Mouse (Mus musculus) kidney, adult 11 months (tissue): ENCODE results near the gene Adi1.

Source experiments
- DNase-seq: peaks from one replicate; pipeline ENCODE4 v3.0.0; 2022

Gene Adi1

DNA sequence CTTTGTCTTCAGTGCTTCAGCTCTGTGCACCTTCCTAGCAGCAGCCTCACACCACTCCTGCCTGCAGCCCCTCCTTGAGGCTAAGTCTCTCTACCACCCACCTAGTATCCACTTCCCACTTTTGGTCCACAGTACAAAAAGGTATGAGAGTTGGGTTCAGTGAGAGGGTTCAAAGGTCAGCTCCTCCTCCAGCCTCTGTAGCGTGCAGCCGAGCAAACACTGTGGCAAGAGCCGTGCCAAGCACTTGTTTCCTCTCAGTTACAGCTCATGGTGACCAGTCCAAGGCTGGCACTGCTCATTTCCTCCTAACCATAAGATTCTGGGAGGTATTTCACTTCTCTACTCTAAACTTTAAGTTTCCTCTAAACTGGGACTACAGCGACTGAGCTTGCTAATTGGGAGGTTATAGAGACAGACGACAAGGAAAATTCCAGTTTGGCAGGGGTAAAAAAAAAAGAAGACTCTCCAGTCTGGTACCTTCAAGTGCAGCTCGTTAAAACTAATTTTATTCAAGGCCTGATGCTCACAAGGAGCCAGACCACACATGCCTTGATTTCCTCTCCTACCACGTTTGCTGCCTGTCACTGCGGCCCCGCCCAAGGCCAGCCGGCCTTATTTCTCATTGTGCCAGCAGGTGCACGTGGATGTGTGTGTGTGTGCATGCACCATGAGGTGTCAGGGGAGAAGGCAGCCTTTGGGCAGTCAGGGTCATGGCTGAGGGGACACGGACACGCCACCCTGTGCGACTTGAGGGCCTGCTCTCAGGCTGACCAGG lies 23.0 kb downstream of the Adi1 start:
- peak; percentile 60 for DNase-seq

DNA sequence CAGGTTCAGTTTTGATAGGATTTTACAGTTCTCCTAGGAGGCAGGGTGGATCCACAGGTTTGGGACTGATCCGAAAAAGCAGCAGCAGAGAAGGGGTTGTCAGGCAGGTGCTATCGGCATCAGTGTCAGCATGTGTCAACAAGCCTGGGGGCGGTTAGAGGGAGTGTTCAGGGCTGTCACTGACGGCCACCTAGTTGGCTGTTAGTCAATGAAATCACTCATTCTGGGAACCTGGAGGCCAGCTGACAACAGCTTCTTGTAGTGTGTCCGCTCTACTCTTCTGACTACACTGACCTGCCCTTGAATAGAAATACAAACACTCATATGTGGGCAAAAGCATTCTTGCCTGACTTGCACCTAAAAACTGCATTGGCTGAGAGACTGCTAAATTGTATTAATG lies 24.1 kb downstream of the Adi1 start:
- DNase-seq = no peak

DNA sequence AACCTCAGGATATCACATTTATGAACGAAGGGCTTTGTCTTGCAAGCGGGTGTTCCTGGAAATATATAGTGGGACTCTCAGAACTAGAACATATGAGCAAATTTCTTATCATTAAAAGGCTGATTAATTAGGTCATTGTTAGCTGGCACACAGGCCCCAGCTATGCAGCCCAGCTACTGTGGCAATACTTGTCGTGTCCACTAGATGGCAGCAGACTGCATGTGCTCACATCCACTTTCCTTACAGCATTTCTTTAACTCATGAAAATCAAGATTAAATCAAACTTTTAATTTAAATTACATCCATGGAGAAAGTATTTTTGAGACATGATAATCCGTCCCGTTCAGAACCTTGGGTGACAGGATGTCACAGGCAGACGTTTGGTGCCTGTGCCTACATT lies 24.6 kb downstream of the Adi1 start:
- peak; percentile 54 for DNase-seq

- no peak for DNase-seq
These were observed 25.1 kb downstream of the Adi1 start for GRCm38 (mm10) chr12:28700101-28700511.

DNA sequence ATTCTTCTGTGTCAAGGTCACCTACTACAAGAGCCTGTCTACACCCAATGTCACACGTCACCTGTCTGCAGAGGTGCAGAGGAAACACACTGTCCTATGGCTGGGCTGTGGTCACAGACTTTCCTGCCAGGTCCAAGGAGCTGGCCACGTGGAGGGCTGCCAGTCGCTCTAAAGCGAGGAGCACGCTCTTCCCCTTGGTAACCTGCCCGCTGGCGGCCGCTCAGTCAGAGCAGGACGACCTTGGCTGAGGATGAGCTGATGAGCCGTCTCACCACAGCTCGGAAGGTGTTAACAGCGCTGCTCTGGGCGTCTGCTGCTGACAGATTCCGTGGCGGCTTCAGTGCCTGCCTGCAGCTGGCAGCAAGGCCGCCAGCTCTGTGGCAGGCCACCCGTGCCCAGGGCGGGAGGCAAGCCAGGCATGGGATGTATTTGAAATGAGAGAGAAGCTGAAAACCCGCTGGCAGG lies 25.6 kb downstream of the Adi1 start:
- peak; percentile 68 for DNase-seq

DNA sequence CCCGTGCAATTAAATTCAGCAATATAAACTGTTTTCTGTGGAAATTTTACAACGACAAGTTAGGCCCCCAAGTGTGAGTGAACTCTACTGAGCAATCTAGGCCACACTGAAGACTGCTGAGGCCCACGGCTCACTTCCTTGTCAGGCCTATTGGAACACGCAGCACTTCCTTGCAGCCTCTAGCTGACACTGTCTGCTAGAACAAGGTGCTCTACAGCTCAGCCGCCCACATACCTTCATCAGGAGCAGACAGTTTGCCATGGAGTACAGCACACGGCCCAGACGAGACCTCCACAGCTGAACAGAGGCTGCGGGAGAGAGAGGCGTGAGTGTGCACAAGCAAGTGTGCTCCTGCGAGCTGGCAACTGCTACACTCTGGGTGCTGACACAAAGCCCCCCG lies 26.3 kb downstream of the Adi1 start:
- DNase-seq = no peak

DNA sequence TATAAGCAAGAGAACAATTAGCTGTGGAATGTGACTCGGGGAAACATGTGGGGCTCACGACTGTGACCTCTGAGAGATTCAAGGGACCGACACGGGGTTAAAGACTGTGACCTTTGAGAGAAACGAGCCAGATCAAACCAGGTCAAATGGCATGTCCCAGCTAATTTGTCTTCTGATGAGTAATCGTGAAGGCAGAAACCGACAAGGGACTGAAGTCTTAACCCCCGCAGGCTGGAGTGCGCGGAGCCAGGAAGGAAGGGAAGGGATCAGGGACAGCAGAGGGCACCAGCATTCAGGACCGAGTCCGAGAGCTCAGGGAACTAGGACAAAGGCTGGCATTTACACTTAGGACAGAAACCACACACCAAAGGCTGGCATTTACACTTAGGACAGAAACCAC lies 29.4 kb downstream of the Adi1 start:
- DNase-seq = no peak

- no peak for DNase-seq
These were observed 30.2 kb downstream of the Adi1 start for GRCm38 (mm10) chr12:28705204-28705603.

DNA sequence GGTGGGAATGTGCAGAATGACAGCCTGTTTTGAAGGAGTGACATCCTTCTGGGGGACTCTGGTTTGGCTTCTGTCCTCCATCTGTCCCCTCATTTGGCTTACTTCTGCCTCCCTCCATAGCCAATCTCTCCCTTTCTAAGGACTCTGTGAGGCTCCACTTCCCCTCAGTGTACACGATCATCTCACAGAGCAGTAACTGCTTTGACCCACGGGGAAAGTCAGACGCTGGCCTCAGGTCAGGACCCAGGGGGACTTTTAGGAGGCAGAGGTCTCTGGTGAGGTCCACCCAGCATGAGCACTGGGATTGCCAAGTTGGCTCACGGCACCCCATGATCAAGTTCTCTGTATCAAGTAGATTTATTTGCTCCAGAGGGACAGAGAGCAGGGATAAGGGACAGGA lies 33.1 kb downstream of the Adi1 start:
- no peak for DNase-seq

DNA sequence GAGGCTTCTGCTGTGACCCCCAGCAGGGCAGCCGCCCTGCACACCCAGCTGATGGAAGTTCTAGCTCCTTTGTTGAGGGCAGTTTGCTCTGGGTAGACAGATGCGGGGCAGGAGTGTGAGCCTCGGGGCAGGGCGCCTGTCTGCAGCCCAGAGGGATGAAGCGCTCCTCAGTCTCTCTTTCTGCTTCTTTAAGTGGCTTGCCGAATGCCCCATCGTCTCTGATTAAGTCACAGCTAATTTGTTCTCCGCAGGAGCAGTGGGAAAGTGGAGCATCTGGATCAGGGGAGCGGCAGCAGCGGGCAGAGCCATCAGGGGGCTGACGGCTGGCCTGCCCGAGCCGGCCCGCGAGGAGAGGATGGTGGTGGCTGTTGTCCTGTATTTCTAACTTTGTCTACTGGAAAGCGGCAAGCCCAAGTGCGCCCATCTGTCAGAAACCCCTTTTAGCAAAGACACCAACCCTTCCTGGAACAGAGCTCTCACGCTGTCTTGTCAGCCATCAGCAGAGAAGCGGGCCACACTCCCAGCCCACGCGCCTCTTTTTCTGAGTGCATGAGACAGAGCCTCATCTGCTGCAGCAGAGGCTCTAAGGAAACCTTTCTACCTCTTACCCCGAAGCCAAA lies 35.6 kb downstream of the Adi1 start:
- no peak for DNase-seq

DNA sequence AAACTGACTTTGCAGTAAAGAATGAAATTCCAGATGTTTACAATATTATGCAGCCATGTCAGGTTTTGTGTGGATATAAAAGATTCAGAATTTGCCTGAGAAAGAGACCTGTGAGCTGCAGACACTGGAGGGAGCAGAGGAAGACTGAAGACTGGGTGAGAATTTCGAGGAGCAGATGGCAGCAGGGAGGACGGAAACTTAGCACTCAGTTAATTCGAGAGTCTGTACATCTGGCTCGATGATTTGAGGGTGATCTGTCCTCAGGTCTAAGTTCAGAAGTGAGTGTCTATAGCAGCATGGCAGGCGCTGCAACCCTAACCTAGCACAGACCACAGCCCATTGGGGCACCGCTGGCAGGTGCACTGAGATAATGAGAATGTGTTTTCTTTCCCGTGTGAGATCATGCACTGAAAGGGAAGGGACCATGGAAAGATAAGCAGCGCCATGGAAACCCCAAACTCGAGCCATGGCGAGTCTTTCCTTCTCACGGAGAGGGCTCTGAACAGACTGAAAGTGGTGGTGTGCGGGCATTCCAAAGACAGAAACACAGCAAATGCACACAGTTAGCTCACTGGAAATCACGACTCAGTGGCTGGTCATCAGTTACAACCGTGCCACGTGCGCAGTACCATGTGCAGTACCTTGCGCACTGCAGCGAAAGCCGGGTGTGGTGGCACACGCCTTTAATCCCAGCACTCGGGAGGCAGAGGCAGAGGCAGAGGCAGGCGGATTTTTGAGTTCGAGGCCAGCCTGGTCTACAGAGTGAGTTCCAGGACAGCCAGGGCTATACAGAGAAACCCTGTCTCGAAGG lies 40.0 kb downstream of the Adi1 start:
- no peak for DNase-seq

DNA sequence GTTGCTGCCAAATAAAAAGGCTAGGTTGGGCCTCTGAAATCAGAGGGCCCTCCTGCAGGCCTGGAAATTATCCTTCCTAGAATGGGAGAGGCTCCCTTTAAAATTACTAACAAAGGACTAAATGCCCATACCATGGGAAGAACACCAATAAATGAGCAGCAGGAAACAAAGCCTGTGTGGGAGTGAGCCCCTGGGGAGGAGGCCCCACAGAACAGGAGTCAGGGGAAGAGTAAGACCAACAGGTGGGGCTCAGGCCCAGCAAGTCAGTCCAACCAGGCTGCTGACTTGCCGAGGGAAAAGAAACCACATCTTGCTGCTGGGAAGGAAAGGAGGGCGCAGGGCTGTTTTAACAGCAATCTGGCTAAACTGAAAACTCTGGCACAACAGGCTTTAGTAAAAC lies 42.0 kb downstream of the Adi1 start:
- DNase-seq = no peak

- DNase-seq = peak; percentile 61
These were observed 43.1 kb downstream of the Adi1 start for GRCm38 (mm10) chr12:28718106-28718505.

- DNase-seq = no peak
These were observed 49.3 kb downstream of the Adi1 start for GRCm38 (mm10) chr12:28724366-28724765.

GRCm38 (mm10) chr12:28726204-28726603 lies 51.2 kb downstream of the Adi1 start:
- no peak for DNase-seq

- no peak for DNase-seq
These were observed 52.0 kb downstream of the Adi1 start for GRCm38 (mm10) chr12:28727061-28727460.
